Mouse (Mus musculus): Measurements from ENCODE around the gene Syt7. TPM values are rescaled to one million over a fixed set of nuclear protein-coding genes. Genes with fewer than 3 reads are reported as not detected.

Syt7 gene
- polyA plus RNA-seq, 1 experiment, result 11.0 TPM

GRCm38 (mm10) chr19:10479541-10479940 is 90.7 kb downstream of the Syt7 start:
- H3K36me3 ChIP-seq (ENCODE audit: control insufficient read depth, insufficient read depth, low read length), result no peaks in the 10 kb centered on the region; the same call in 1 of the 2 replicates
- TF ChIP-seq POLR2A (IDR thresholded peaks at IDR 0.05; ENCODE audit: control insufficient read depth, low read depth, low read length), result no peak
- TF ChIP-seq CTCF (IDR thresholded peaks at IDR 0.05; ENCODE audit: control insufficient read depth, insufficient read depth, insufficient replicate concordance, low read depth, low read length), result no peak
- H3K4me1 ChIP-seq (ENCODE audit: control insufficient read depth, insufficient read depth, low read length), result peaks cover 8% of the 10 kb centered on the region
- H3K27ac ChIP-seq (ENCODE audit: control insufficient read depth, insufficient read depth, low read depth, low read length), result no peak overlapping the region
- no peak overlapping the region for H3K4me3 ChIP-seq (ENCODE audit: control insufficient read depth, low read depth, low read length)
- H3K27me3 ChIP-seq (ENCODE audit: control insufficient read depth, insufficient read depth, low read length), result no peaks in the 10 kb centered on the region

- Histone ChIP-seq H3K4me1 (ENCODE audit: control insufficient read depth, insufficient read depth, low read length) (peaks cover 8% of the 10 kb centered on the region), H3K27ac (ENCODE audit: control insufficient read depth, insufficient read depth, low read depth, low read length) (0 out of 2 replicates have a peak within 1 kb of the TSS, but pooled peaks have one; percentile 10), H3K4me3 (ENCODE audit: control insufficient read depth, low read depth, low read length) (peak within 1 kb of the TSS; percentile 77), H3K36me3 (ENCODE audit: control insufficient read depth, insufficient read depth, low read length) (no peaks in the 10 kb centered on the region; the same call in 1 of the 2 replicates), H3K27me3 (ENCODE audit: control insufficient read depth, insufficient read depth, low read length) (no peaks in the 10 kb centered on the region)
- no peak for TF ChIP-seq CTCF (IDR thresholded peaks at IDR 0.05; ENCODE audit: control insufficient read depth, insufficient read depth, insufficient replicate concordance, low read depth, low read length)
- TF ChIP-seq POLR2A (IDR thresholded peaks at IDR 0.05; ENCODE audit: control insufficient read depth, low read depth, low read length), result peak; percentile 92; the same call in 1 of the 2 replicates
Measured at GRCm38 (mm10) chr19:10482703-10483102, 93.8 kb downstream of the Syt7 start, which contains the start of gene Ppp1r32. Gene Ppp1r32 (minus strand): TSS chr19:10482928.

- no peak overlapping the region for H3K27ac ChIP-seq (ENCODE audit: control insufficient read depth, insufficient read depth, low read depth, low read length)
- H3K36me3 ChIP-seq (ENCODE audit: control insufficient read depth, insufficient read depth, low read length), result no peaks in the 10 kb centered on the region
- H3K4me1 ChIP-seq (ENCODE audit: control insufficient read depth, insufficient read depth, low read length), result peaks cover 8% of the 10 kb centered on the region
- H3K4me3 ChIP-seq (ENCODE audit: control insufficient read depth, low read depth, low read length), result no peak overlapping the region
- H3K27me3 ChIP-seq (ENCODE audit: control insufficient read depth, insufficient read depth, low read length), result no peaks in the 10 kb centered on the region
- peak; percentile 77 for TF ChIP-seq CTCF (IDR thresholded peaks at IDR 0.05; ENCODE audit: control insufficient read depth, insufficient read depth, insufficient replicate concordance, low read depth, low read length)
- no peak for TF ChIP-seq POLR2A (IDR thresholded peaks at IDR 0.05; ENCODE audit: control insufficient read depth, low read depth, low read length)
Measured at GRCm38 (mm10) chr19:10486264-10486738, 97.4 kb downstream of the Syt7 start.

- TF ChIP-seq POLR2A (IDR thresholded peaks at IDR 0.05; ENCODE audit: control insufficient read depth, low read depth, low read length) (no peak), CTCF (IDR thresholded peaks at IDR 0.05; ENCODE audit: control insufficient read depth, insufficient read depth, insufficient replicate concordance, low read depth, low read length) (no peak)
- Histone ChIP-seq H3K36me3 (ENCODE audit: control insufficient read depth, insufficient read depth, low read length) (no peaks in the 10 kb centered on the region), H3K27me3 (ENCODE audit: control insufficient read depth, insufficient read depth, low read length) (no peaks in the 10 kb centered on the region), H3K4me1 (ENCODE audit: control insufficient read depth, insufficient read depth, low read length) (no peaks in the 10 kb centered on the region), H3K4me3 (ENCODE audit: control insufficient read depth, low read depth, low read length) (no peak overlapping the region), H3K27ac (ENCODE audit: control insufficient read depth, insufficient read depth, low read depth, low read length) (no peak overlapping the region)
Measured at GRCm38 (mm10) chr19:10495670-10496069, 106.8 kb downstream of the Syt7 start.

- H3K27ac ChIP-seq (ENCODE audit: control insufficient read depth, insufficient read depth, low read depth, low read length), result no peak overlapping the region
- TF ChIP-seq CTCF (IDR thresholded peaks at IDR 0.05; ENCODE audit: control insufficient read depth, insufficient read depth, insufficient replicate concordance, low read depth, low read length) (no peak), POLR2A (IDR thresholded peaks at IDR 0.05; ENCODE audit: control insufficient read depth, low read depth, low read length) (no peak)
- no peaks in the 10 kb centered on the region for H3K36me3 ChIP-seq (ENCODE audit: control insufficient read depth, insufficient read depth, low read length)
- H3K27me3 ChIP-seq (ENCODE audit: control insufficient read depth, insufficient read depth, low read length), result no peaks in the 10 kb centered on the region
- H3K4me1 ChIP-seq (ENCODE audit: control insufficient read depth, insufficient read depth, low read length), result no peaks in the 10 kb centered on the region
- no peak overlapping the region for H3K4me3 ChIP-seq (ENCODE audit: control insufficient read depth, low read depth, low read length)
Measured at GRCm38 (mm10) chr19:10496976-10497375, 108.1 kb downstream of the Syt7 start.

GRCm38 (mm10) chr19:10497512-10498160 is 108.7 kb downstream of the Syt7 start:
- Histone ChIP-seq H3K4me1 (ENCODE audit: control insufficient read depth, insufficient read depth, low read length) (no peaks in the 10 kb centered on the region), H3K27me3 (ENCODE audit: control insufficient read depth, insufficient read depth, low read length) (no peaks in the 10 kb centered on the region), H3K4me3 (ENCODE audit: control insufficient read depth, low read depth, low read length) (no peak overlapping the region), H3K36me3 (ENCODE audit: control insufficient read depth, insufficient read depth, low read length) (no peaks in the 10 kb centered on the region), H3K27ac (ENCODE audit: control insufficient read depth, insufficient read depth, low read depth, low read length) (no peak overlapping the region)
- no peak for TF ChIP-seq CTCF (IDR thresholded peaks at IDR 0.05; ENCODE audit: control insufficient read depth, insufficient read depth, insufficient replicate concordance, low read depth, low read length)

- Histone ChIP-seq H3K36me3 (ENCODE audit: control insufficient read depth, insufficient read depth, low read length) (peaks cover 2% of the 10 kb centered on the region; the same call in 1 of the 2 replicates), H3K27me3 (ENCODE audit: control insufficient read depth, insufficient read depth, low read length) (no peaks in the 10 kb centered on the region), H3K27ac (ENCODE audit: control insufficient read depth, insufficient read depth, low read depth, low read length) (no peak overlapping the region), H3K4me1 (ENCODE audit: control insufficient read depth, insufficient read depth, low read length) (no peaks in the 10 kb centered on the region), H3K4me3 (ENCODE audit: control insufficient read depth, low read depth, low read length) (no peak overlapping the region)
- TF ChIP-seq POLR2A (IDR thresholded peaks at IDR 0.05; ENCODE audit: control insufficient read depth, low read depth, low read length) (no peak), CTCF (IDR thresholded peaks at IDR 0.05; ENCODE audit: control insufficient read depth, insufficient read depth, insufficient replicate concordance, low read depth, low read length) (no peak)
Measured at GRCm38 (mm10) chr19:10500581-10500980, 111.7 kb downstream of the Syt7 start.
